Mouse (Mus musculus) lung, postnatal 0 days (tissue): ENCODE results near the gene Cyp2d40. TPM values are rescaled to one million over a fixed set of nuclear protein-coding genes. Genes with fewer than 3 reads are reported as not detected.
"Not testable (repeated sequence)": the region's sequence is repeated elsewhere in the genome, so short reads cannot be mapped to it uniquely, and the experiment has no call there.

Experiments used
- ATAC-seq: fragments of 200-750 bp; cut with Nextera tagmentation; 2 replicates; pipeline ENCODE4 v1.8.0; 2017; ENCODE audit warnings: moderate library complexity
- DNase-seq: peaks from one replicate; pipeline ENCODE4 v3.0.0-alpha.2; 2016; ENCODE audit warnings: low spot score
- H3K27ac ChIP-seq: fragments of 300-500 bp; sonication (generic); 2 replicates; pipeline ENCODE4 v1.5.1; 2014; ENCODE audit warnings: antibody characterized with exemption, mild to moderate bottlenecking, low read length, mixed read lengths
- H3K27me3 ChIP-seq: fragments of 300-500 bp; sonication (generic); replicated peaks from 2 replicates; pipeline ENCODE4 v1.6.1; 2014; ENCODE audit warnings: low read length, mixed read lengths; ENCODE audit not compliant: insufficient read depth
- H3K36me3 ChIP-seq: fragments of 300-500 bp; sonication (generic); 2 replicates; pipeline ENCODE4 v1.6.1; 2014; ENCODE audit warnings: low read length, mixed read lengths; ENCODE audit not compliant: insufficient read depth
- H3K4me1 ChIP-seq: fragments of 300-500 bp; sonication (generic); 2 replicates; pipeline ENCODE4 v1.6.1; 2014; ENCODE audit warnings: antibody characterized with exemption, low read depth, low read length, mixed read lengths; ENCODE audit not compliant: insufficient read depth
- H3K4me2 ChIP-seq: fragments of 300-500 bp; sonication (generic); replicated peaks from 2 replicates; pipeline ENCODE4 v1.6.1; 2014; ENCODE audit warnings: low read depth, mild to moderate bottlenecking, low read length, moderate library complexity, mixed read lengths
- H3K4me3 ChIP-seq: fragments of 300-500 bp; sonication (generic); 2 replicates; pipeline ENCODE4 v1.5.1; 2014; ENCODE audit warnings: low read depth, low read length
- H3K9ac ChIP-seq: fragments of 300-500 bp; sonication (generic); replicated peaks from 2 replicates; pipeline ENCODE4 v1.6.1; 2014; ENCODE audit warnings: low read depth, mild to moderate bottlenecking
- H3K9me3 ChIP-seq: fragments of 300-500 bp; sonication (generic); 2 replicates; pipeline ENCODE4 v1.6.1; 2016; ENCODE audit warnings: low read length, mixed read lengths
- CTCF ChIP-seq: IDR thresholded peaks from 2 replicates; pipeline ENCODE4 v1.5.1; 2016; ENCODE audit warnings: antibody characterized with exemption, mild to moderate bottlenecking
- EP300 ChIP-seq: IDR thresholded peaks from 2 replicates; pipeline ENCODE4 v1.6.1; 2016; ENCODE audit warnings: antibody characterized with exemption, mild to moderate bottlenecking, control low read depth
- WGBS: fragments of 180-500 bp; shearing (Covaris S2); extraction: QIAGEN DNeasy Blood & Tissue Kit; methylation state at CpG from one replicate; pipeline ENCODE4 v1.1.7; 2014; 5-methylcytosine and 5-hydroxymethylcytosine counted together
- microRNA-seq: library from miRNA; unstranded; fragments of <30 nt; microRNA quantifications from one replicate; pipeline ENCODE4, GENCODE M21; 2016
- polyA plus RNA-seq: library from polyadenylated mRNA; unstranded; fragments of >200 nt; fragmentation: Nextera tagmentation; extraction: Ambion mirVana; gene quantifications from 2 replicates; pipeline ENCODE4 v1.2.1, GENCODE M21; 2015

The Cyp2d40 gene
- polyA plus RNA-seq, 1 experiment from 2014 or later = not detected

DNA sequence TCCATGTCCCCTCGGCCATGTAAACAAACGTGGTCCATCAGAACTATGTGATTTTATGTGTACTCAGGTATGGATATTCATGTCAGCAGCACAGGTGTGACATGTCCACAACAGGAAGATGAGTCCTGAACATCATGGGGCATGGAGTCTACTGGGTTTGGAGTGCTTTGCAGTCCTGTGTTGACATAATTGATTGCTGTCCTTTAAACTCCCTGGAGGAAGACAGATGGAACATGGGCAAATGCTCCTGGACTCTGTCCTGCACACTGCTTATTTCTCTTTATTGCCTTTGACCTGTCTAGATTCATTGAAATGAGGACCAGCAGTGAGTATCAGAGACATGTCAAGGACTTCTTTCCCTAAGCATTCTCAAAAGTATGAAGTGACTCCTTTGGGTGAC, 2.0 kb upstream of the Cyp2d40 start:
- H3K27me3 ChIP-seq = no peaks in the 10 kb centered on the region
- no peaks in the 10 kb centered on the region for H3K9me3 ChIP-seq
- TF ChIP-seq CTCF (no peak), EP300 (no peak)
- 71% methylated on average over 2 of the region's 2 CpGs for WGBS
- H3K4me2 ChIP-seq = no peak overlapping the region
- no peaks in the 10 kb centered on the region for H3K4me1 ChIP-seq
- ATAC-seq (no peak), DNase-seq (no peak)
- H3K4me3 ChIP-seq = no peak overlapping the region
- H3K27ac ChIP-seq = no peak overlapping the region
- no peaks in the 10 kb centered on the region for H3K36me3 ChIP-seq
- H3K9ac ChIP-seq = no peak overlapping the region

DNA sequence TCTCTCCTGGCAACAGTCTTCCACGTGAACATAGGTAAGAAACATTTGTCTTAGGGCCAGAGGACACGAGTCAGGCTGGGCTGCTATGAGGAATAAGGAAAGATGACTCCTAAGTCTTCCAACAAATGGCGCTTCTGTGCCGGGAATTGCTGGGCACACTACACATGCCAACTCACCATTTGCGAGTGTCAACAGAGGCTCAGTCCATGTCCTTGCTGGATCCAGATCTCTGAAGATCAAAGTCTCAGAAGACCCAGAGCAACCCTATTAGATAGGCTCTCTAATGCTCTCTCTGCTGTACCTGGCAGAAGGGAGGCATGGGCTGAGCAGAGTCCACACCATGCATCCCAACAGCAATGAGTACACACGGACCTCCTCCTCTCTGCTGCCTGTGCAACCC, 898 bp upstream of the Cyp2d40 start:
- H3K27me3 ChIP-seq = no peaks in the 10 kb centered on the region
- H3K27ac ChIP-seq = no peak overlapping the region
- H3K36me3 ChIP-seq = no peaks in the 10 kb centered on the region
- no peak for ATAC-seq
- H3K4me2 ChIP-seq = no peak overlapping the region
- no peak overlapping the region for H3K4me3 ChIP-seq
- no peak for DNase-seq
- WGBS = 79% methylated on average over 6 of the region's 6 CpGs
- no peak overlapping the region for H3K9ac ChIP-seq
- no peak for TF ChIP-seq CTCF
- H3K9me3 ChIP-seq = no peaks in the 10 kb centered on the region
- no peaks in the 10 kb centered on the region for H3K4me1 ChIP-seq

DNA sequence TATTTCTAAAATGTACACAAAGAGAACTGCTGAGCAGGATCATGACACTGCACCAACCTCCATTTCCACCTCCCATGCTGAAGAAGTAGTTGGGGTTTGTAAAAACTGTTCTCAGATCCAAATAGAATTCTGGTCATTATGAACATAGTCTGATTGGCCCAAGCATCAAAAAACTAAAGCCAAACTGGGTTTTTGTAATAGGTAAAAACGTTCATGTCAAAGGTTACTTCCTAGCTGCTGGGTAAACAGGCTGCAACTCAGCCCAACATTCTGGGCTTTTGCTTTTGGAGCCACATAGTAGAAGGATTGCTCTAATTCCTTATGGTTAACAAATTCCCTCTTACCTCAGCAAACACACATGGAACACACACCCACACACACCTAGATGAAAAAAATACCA, 15.8 kb downstream of the Cyp2d40 start:
- H3K27ac ChIP-seq = no peak overlapping the region
- H3K9me3 ChIP-seq = no peaks in the 10 kb centered on the region
- H3K4me3 ChIP-seq = no peak overlapping the region
- no peak for TF ChIP-seq EP300
- no peak for TF ChIP-seq CTCF
- ATAC-seq = no peak
- DNase-seq = no peak
- H3K36me3 ChIP-seq = no peaks in the 10 kb centered on the region
- no peak overlapping the region for H3K9ac ChIP-seq
- H3K4me1 ChIP-seq = no peaks in the 10 kb centered on the region
- H3K27me3 ChIP-seq = no peaks in the 10 kb centered on the region
- no peak overlapping the region for H3K4me2 ChIP-seq
- 31% methylated on average over 1 of the region's 1 CpGs for WGBS

DNA sequence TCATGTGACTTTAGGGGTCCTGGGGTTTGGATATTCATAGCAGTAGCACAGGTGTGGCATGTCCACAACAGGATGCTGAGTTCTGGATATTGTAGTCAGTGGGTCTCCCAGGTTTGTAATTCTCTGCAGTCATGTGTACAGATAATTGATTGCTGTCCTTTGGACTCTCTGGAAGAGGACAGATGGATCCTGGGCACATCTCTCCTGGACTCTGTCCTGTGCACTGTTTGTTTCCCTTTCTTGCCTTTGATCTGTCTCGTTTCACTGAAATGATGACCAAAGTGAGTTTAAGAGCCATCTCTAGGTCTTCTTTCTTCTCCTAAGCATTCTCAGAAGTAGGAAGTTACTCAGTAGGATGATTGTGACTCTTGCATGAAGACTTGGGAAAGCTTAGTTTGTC, 16.5 kb downstream of the Cyp2d40 start:
- Histone ChIP-seq H3K4me2 (no peak overlapping the region), H3K36me3 (no peaks in the 10 kb centered on the region), H3K4me1 (no peaks in the 10 kb centered on the region), H3K27ac (no peak overlapping the region), H3K9me3 (no peaks in the 10 kb centered on the region), H3K27me3 (no peaks in the 10 kb centered on the region), H3K9ac (no peak overlapping the region), H3K4me3 (no peak overlapping the region)
- no peak for DNase-seq
- ATAC-seq = no peak
- 43% methylated on average over 1 of the region's 1 CpGs for WGBS
- TF ChIP-seq CTCF = no peak

DNA sequence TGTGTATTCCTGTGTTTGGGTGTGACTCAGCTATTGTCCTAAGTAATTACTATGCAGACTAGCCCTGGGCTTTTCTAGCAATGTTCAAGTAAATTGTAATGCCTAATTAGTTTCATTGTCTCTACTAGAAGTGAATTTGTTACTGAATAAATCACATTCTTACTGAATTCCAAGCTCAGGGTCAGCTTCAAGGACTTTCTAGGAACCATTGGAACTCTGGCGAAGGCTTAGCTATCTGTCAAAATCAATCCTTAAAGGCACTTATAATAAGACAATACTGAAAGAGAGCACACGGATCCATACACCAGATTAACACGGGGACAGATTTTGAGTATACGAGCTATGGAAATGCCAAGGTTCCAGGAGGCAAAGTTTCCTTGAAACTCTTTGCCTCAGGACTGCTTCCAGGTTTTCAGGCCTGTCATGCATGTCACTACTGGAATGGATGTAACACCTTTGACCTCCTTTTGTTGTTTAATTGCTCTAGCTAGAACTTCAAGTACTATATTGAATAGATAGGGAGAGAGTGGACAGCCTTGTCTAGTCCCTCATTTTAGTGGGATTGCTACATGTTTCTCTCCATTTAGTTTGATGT, 30.6 kb downstream of the Cyp2d40 start:
- not testable (repeated sequence) for ATAC-seq, H3K9ac ChIP-seq
- 89% methylated on average over 4 of the region's 4 CpGs for WGBS

More for the DNA sequence above, 30.6 kb downstream of the Cyp2d40 start:
- H3K4me1 ChIP-seq, H3K4me2 ChIP-seq, H3K36me3 ChIP-seq, H3K4me3 ChIP-seq, DNase-seq, H3K9me3 ChIP-seq, H3K27me3 ChIP-seq, H3K27ac ChIP-seq: not testable (repeated sequence)

Small RNA genes within 50 kb of the gene (microRNA-seq; reads per million reads assigned to microRNA genes)
- gene Gm27618 = not detected

Other genes starting within 250 kb of the Cyp2d40 start
- gene Cyp2d12, start 209.1 kb downstream of the Cyp2d40 start, polyA plus RNA-seq = not detected in 2 replicates
- gene Cyp2d34, start 143.2 kb downstream of the Cyp2d40 start, polyA plus RNA-seq = not detected in 2 replicates
- gene Cyp2d26, start 30.1 kb upstream of the Cyp2d40 start, polyA plus RNA-seq = not detected in 2 replicates
- gene Tcf20, start 223.7 kb upstream of the Cyp2d40 start, polyA plus RNA-seq = 6.1 and 7.3 TPM in 2 replicates